Mouse (Mus musculus): ENCODE results near the gene Tle3.

GRCm38 (mm10) chr9:61360163-61360562, 12.0 kb upstream of the Tle3 start:
- TF ChIP-seq CTCF (IDR thresholded peaks at IDR 0.05; ENCODE audit: low read depth): no peak
- no peak for TF ChIP-seq EP300 (IDR thresholded peaks at IDR 0.05; ENCODE audit: low read depth)

All from liver, postnatal 0 days (tissue).